Mouse (Mus musculus) retina, adult 2 months (tissue): ENCODE results near the gene Abca3.
A peak's percentile ranks its signal among the peaks of the same experiment; 100 is the strongest.

ENCODE experiments used
- DNase-seq: peaks from one replicate; pipeline ENCODE4 v3.0.0-alpha.2; 2012; ENCODE audit warnings: low read depth, low spot score

Abca3 gene

DNA sequence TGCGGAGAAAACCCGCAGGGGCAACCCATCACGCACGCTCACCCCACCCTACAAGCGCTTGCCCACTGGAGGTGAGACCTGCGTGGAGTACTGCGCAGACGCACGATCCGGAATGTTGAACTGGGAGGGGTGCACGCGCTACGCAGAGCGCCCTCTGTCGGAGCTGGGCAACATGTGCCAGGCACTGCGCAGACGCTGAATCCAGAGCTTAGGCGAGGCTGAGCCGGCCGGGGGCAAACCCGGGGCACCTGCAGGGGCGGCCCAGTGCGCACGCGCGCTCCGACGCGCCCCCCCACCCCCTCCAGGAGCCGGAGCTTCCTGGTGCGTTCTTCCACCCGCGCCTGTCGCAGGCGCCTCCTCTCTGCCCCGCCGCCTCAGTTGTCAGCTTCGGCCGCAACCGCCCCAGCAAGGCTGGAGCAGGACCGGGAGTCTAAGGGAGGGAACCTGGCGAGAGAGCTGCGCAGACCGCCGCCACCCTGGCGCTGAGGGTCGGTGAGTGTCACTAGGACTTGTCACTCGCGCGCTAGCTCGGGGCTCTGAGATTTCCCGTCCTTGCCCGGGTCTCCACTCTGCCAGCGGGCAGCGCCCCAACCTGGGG lies at the start of gene Abca3:
Gene Abca3, plus strand, starts transcription at position 191 of the 598 bp plus-strand sequence.
- DNase-seq, result peak; percentile 94

DNA sequence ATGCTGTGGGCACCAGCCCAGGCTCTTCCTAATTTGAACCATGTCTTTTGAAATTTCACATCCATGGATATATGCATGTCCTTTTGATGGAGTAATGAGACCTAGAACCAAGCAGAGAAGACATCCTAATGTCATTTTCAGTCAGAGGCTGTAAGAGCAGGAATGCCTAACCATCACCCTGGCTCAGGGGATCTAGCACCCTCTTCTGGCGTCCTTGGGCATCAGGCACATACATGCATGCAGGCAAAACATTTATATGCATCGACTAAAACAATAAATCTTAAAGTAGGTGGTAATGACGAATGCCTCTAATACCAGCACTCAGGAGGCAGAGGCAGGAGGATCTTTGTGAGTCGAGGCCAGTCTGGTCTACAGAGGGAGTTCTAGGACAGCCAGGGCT lies 44.2 kb upstream of the Abca3 start:
- DNase-seq, result peak; percentile 22

DNA sequence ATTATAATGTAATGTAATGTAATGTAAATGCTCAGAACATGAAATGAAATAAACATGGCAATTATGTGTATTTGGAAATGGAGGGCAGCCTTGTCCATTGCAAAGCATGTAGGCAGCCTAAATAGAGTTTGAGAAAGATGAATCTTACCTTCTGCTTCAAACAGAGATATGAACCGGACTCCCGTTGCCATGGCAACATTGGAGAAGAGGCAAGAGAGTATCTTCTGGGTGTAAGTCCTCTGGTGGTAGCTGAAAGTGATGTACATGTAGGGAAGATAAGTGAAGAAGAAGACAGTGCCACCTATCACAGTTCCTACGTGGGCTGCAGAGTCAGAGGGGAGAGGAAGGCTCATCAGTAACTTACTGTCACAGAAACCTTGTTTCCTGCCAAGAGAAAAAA lies 30.9 kb upstream of the Abca3 start:
- DNase-seq, result no peak

GRCm38 (mm10) chr17:24325051-24325450 lies 26.7 kb upstream of the Abca3 start:
- no peak for DNase-seq

GRCm38 (mm10) chr17:24327656-24328055 lies 24.1 kb upstream of the Abca3 start:
- DNase-seq, result no peak

DNA sequence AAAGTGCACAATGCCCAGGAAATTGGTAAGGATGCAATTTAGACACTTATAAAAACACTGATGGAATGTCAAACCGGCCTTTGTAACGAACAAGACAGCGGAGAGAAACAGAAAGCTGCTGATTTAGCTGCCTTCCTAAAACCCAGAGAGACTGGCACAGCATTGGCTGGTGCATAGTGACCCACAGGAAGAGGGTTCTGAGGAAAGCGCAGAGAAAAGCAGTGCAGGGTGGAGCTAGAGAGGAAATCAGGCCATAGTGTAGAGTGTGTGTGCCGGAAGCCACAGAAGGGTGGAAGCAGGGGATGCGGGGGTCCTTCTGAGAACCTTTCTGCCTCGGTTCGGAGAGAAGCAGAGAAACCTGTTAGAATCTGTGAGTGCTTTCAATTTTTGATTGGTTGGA lies 7.1 kb upstream of the Abca3 start:
- no peak for DNase-seq

DNA sequence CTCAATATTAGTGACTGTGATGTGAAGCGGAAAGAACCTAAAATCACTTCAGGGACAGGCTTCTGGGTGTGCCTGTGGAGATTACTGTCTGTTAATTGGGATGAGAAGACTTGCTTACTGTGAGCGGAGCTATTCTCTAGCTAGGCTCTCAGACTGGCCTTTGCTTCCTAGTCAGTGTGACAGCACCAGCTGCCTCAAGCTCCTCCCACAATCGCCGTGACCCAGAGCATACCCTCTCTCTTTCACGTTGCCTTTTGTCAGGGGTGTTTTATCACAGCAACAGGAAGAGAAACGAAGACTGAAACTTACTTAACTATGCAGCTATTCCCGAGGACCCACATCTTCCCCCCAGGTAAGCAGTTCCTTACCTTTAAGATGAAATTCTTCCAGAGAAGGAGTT lies 4.9 kb upstream of the Abca3 start:
- no peak for DNase-seq

DNA sequence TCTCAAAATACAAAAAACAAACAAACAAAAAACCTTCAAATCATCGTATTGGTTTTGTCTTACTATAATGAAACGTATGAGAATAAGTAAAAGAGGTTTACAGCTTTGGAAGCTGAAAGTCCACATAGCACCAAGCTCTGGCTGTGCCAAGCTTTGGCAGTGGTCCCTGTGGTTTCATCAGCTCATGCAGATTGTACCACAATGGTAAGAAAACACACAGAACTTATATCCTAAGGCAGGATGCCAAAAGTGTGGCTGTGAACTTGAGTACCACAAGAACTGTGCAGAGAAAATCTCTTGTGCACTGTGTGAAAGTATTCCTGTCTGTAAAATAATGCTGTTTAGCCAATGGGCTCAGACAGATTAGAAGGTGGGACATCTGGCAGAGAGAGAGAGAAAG lies 2.6 kb upstream of the Abca3 start:
- DNase-seq, result no peak

DNA sequence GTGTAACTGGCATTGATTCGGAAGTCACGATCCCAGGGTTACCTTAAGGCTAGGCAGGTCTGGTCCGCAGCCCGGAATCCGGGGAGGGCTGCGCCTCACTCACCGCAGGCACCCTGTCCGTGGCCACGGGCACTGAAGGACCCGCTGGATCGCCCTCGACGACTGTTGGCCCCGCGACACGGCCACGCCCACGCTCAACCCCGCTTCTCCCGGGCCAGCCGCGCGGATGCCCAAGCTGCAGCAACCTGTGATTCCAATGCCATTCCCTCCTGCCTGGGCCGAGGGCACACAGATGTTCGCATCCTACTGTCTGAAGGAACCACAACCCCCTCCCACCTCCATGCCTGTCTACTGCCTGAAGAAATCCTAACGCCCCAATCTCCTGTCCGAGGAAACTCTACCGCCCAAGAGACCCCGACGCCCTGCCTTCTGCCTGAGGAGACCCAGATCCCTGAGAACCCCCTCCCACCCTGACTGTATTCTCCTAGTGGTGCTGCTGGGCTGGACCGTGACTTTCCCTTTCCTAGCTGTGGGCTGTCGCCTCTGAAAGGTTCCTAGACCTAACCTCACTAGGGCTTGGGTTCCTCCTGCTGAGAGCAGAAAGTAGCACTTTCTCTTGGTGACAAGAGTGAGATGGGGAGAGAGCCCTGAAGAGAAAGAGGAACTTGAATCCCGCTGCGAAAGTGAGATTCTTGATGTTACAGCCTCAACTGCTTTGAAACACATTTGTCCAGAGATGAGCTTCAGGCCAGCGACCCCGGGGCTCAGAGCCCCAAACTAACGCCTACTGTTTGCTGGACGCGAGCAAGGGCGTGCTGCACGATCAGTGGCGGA lies 607 bp upstream of the Abca3 start, which contains the start of gene Abca17:
Gene Abca17, minus strand, starts transcription at position 143 of the 834 bp plus-strand sequence.
- no peak for DNase-seq

GRCm38 (mm10) chr17:24352370-24353194 lies 832 bp downstream of the Abca3 start:
- no peak for DNase-seq

- no peak for DNase-seq
Observed at GRCm38 (mm10) chr17:24353960-24354359, 2.2 kb downstream of the Abca3 start.

GRCm38 (mm10) chr17:24355284-24355683 lies 3.5 kb downstream of the Abca3 start:
- DNase-seq, result no peak

GRCm38 (mm10) chr17:24359006-24359405 lies 7.3 kb downstream of the Abca3 start:
- DNase-seq, result no peak

DNA sequence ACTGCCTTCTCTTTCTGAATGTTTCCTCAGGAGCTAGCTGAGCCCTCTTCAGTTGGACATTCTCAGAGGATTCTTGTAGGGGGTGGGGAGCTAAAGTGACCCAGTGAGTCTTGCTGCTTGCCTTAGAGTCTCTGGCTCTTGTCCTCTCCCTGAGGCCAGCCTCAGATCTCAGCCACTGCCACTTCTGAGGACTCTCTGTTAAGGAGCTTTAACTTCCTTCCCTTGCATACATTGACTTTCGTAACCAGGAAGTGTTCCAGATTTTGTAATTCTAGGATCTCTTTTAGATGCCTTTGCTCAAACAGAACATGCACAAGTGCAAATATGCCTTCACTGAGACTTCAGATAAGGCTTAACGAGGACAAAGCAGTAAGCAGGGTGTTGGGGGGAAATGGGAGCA lies 8.2 kb downstream of the Abca3 start:
- no peak for DNase-seq

- no peak for DNase-seq
Observed at GRCm38 (mm10) chr17:24360841-24361240, 9.1 kb downstream of the Abca3 start.

GRCm38 (mm10) chr17:24361291-24361690 lies 9.5 kb downstream of the Abca3 start:
- no peak for DNase-seq

DNA sequence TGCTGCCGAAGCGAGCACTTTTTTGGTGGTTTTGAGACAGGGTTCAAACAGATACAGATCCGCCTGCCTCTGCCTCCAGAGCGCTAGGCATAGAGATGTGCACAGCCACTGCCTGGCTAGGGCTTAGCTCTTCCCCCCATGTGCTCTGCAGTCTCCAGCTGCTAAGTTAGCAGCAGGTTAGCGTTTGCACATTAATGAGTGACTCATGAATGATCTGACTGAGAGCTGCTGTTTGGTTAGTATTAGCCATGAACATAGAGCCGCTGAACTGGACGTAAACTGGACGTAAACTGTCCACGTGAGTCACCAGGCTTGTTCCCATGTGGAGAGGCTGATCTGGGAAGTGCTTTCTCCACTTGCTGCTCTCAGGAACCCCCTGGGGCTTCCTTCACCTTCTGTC lies 10.8 kb downstream of the Abca3 start:
- DNase-seq, result no peak

DNA sequence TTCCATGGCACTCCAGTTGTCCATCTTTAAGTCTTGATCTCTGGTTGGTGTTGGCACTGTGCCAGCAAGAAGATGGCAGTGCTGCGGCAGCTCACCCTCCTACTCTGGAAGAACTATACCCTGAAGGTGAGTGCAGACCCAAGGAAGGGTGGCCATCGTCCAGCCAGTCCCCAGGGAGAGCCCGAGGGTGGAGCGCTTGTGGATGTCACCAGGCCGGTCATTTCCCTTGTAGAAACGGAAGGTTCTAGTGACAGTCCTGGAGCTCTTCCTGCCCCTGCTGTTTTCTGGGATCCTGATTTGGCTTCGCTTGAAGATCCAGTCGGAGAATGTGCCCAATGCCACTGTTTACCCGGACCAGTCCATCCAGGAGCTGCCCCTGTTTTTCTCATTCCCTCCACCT lies 12.7 kb downstream of the Abca3 start:
- DNase-seq, result no peak

- DNase-seq, result no peak
Observed at GRCm38 (mm10) chr17:24365863-24366262, 14.1 kb downstream of the Abca3 start.

GRCm38 (mm10) chr17:24375094-24375712 lies 23.5 kb downstream of the Abca3 start:
- DNase-seq, result no peak

DNA sequence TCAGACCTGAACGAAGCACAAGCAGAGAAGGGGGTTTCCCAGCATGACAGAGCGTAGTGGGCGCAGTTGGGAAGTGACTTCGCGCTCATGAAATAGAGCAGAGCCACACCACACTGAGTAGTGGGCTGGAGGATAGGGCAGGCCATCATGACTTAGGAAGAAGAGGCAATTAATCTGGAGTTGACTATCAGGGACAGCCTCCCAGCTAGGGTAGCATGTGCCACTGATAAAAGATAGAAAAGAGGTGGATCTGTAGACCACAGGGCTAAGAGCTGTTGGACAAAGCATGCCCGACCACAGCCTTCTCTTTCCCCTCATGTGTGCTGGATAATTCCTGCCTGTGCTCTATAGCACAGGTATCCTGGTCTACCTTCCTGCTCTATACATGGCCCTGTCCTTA lies 24.1 kb downstream of the Abca3 start:
- DNase-seq, result no peak

DNA sequence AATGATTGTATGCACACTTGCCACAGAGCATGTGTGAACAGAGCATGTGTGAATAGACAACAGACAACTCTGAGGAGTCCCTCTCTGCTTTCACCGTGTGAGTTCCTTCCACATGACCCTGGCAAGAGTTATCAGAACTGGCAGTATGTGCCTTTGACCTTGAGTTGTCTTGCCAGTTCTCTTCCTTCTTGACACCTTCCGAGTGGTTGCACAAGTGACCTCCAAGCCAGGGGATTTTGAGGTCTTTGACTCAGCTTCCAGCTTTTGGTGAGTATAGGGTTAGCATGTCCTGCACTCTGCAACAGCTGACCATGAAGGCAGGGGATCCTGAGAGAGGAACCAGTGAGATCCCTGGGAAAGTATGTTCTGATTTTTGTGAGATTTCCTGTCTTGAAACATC lies 26.7 kb downstream of the Abca3 start:
- no peak for DNase-seq
